Mouse (Mus musculus) CD4-positive helper T cell, adult 2 months (primary cell): ENCODE data around the gene Col6a5.

Experiments used
- DNase-seq: peaks from one replicate; pipeline ENCODE4 v3.0.0-alpha.2; 2012; ENCODE audit warnings: low read depth, missing footprints, low spot score

Gene Col6a5

GRCm38 (mm10) chr9:105960533-105960932 is at the start of gene Col6a5:
Gene Col6a5 (minus strand): TSS chr9:105960643.
- no peak for DNase-seq

DNA sequence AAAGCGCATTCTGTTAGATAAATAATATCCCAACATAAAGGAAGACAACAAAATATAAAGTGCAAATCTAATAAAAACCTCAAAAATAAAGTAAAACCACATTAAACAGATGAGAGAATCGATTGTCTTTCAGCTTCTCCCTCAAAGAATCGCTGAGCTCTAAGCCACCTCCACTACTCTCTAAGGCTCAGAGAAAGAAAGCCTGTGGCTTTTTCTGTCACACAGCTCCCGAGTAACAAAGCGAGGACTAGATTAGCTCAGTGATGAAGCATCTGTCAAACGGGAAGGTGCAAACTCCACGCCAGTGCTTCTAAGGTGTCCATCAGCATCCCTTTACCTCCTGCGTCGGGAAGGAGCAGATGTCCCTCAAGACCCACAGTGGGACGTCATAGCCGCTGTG is 37.5 kb upstream of the Col6a5 start:
- DNase-seq = no peak

DNA sequence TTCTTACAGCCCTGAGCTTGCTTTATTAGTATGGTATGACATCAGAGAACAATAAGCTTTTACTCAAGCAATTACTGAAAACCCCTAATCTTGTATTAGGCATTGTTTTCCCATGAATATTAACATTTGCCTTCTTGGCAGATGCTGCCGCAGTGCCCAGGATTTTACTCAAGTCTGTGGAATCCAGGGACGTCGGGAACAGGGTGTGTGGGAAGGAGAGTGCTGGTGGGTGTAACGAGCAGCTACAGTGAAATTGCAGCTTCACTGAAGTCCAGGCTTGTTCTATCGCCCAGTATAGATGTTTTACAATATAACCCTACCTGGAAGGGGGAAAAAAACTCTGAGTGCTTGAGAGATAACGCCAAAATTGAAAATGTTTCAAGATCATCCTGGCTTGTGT is 32.0 kb upstream of the Col6a5 start:
- DNase-seq = no peak

DNA sequence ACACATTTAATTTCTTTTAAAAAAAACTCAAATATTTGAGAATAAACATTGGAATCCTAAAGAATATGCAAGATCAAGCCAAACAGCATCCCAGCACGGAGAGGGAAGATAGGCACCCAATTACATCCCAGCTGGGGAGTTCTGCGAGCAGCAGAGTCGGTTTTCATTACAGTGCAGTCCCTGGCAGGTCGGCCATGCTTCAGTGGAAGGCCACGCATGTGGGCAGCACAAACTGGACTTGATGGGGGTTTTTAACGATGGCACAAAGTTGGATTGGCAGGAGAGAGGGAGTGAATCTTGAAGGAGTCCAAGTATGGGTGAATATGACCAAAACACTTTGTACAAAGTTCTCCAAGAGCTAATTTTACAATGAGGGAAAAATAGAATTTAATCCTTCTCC is 29.7 kb upstream of the Col6a5 start:
- no peak for DNase-seq

GRCm38 (mm10) chr9:105989468-105989867 is 29.0 kb upstream of the Col6a5 start:
- no peak for DNase-seq

GRCm38 (mm10) chr9:105988096-105988495 is 27.7 kb upstream of the Col6a5 start:
- DNase-seq = no peak

DNA sequence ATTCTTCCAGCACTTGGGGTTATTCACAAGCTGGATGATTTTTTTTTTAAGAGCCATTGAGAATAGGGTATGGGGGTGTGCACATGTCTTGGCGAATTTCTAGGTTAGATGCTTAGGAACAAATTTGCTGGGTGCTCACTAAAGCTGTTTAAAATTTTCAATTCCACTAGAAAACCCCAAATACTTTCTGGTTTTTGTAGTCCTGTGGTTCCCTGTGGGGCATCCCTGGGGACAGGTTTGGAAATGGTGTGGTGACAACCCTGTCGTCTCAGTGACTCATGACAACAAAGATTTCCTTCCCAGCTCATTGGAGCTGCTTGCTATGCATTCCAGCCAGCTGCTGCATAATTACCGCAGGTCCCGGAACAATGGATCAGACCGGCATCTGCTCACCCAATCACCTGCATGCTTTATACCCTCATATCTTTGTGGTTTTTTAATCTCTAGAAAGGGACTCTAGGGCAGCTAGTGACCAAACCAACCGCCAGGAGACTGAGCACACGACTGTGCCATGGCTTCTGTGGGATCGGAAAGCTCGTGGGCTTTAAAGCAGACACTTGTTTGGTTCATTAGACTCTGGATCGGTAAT is 24.6 kb upstream of the Col6a5 start:
- no peak for DNase-seq

DNA sequence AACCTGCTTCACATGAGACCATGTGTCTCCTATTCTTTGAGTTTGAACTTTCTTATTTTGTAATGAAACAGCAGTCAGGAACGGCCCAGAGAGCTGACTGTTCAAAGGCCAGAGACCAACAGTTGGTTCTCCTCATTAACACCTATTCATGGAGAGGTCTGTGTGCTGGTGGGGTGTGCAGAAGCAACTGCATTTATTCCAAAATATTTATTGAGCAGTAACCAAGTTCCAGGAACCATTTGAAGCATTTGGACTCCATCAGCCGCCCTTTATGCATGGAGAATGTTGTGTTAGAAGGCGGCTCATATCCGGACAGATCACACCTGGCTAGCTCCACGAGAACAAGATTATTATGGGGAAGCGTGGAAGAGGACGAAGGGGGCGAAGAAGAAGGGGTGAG is 18.0 kb upstream of the Col6a5 start:
- DNase-seq = no peak

- DNase-seq = no peak
These were observed 16.4 kb upstream of the Col6a5 start for GRCm38 (mm10) chr9:105976871-105977270.

DNA sequence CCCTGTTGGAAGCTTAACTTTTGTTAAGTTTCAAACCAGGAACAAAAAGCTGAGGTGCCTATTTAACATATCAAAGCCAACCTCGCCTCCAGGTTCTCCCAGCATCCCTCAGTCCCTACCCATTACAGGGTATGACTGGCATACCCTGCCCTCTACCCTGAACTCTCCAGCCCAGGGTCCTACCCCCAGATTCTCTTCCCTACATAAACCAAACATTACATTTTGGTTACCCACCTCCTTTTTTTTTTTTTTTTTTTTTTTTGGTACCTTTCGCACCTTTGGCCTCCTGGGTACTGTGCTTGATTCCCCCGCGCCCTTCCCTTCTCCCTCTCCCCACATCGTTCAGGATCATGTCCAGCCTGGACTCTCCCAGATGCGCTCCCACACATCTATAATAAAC is 15.9 kb upstream of the Col6a5 start:
- no peak for DNase-seq

- DNase-seq = no peak
These were observed 13.3 kb upstream of the Col6a5 start for GRCm38 (mm10) chr9:105973736-105974135.

GRCm38 (mm10) chr9:105972031-105972430 is 11.6 kb upstream of the Col6a5 start:
- no peak for DNase-seq

GRCm38 (mm10) chr9:105971351-105971894 is 11.0 kb upstream of the Col6a5 start:
- DNase-seq = no peak

DNA sequence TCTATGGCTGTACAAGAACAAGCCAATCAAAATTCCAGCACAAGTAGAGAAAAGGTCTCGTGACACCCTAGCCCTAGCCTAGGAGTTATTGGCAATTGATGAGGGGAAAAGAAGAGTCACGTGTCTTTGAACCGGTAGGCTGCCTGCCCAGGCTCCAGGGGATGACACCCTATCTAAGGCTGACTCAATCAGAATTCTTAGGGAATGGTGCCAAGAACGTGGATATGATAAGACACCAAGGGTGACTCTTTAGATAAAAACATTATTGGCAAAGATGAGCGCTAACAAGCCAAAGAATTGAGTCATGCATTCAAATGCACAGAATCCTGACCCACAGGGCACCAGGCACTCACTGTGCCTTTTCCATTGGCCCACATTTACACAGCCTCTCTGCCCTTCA is 10.5 kb upstream of the Col6a5 start:
- DNase-seq = no peak

DNA sequence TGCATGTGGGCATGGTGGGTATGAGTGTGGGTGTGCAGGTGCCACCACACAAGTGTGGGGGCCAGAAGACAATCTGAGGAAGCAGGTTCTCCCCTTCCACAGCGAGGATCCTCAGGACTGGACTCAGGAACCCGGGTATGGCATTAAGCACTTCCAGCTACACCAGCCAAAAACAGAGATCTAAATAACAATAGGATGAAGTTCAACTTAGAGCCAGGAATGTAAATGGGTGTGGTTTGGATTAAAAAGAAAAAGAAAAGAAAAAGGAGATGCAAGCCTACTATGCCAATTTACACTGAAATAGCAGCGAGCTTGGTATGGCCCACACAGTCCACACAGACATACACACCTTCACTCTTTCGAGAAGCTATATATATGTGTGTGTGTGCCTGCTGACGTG is 7.5 kb upstream of the Col6a5 start:
- DNase-seq = no peak

DNA sequence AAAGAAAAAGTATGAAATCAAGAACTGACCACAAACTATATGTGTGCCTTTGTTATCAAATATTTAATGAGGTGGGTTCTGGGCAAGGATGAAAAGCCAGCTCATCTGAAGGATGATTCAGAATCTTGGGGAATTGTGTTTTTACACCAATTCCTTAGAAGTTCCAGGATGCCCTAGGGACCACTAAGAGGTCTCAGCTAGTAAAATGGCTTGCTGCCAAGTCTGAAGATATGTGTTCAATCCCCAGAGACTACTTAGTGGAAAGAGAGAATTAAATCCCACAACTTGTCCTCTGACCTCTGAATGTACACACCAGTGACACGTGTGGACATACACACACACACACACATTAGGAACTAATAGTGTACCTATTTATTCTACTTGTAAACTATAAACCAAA is 1.3 kb downstream of the Col6a5 start:
- DNase-seq = no peak

DNA sequence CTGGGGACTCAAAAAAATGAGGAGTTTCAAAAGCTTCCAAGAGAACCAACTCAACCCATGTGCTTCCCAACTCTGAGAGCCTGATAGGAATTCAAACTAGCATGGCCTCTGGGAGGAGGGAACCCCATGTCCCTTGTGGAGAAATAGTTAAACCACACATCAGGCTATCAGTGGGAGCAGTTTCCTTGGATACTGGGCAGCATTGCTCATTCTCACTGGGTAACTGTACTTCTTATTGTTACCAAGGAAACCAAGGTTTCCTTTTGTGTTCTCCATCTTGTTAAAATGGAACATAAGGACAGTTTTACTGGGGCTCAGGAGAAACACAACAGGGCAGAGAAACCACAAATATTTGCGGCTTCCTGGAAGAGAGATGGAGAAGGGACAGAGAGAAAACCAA is 10.7 kb downstream of the Col6a5 start:
- no peak for DNase-seq

DNA sequence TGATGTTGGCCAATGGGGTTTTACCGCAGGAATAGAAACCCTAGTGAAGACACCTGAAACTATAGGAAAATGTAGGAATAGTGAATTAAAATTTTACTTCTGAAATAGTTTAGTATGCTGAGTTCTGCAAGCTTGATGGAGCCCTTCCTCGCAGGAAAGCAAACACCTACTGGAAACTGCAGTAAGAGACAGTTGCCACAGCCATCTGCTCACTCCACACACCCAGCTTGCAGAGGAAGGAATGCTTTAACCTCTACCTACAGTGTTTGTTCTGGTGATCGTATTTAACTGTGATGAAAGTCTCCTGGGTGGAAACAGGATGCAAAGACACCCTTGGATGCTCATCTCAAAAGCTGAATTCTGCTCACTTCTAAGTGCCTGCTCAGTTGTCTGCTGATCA is 12.9 kb downstream of the Col6a5 start:
- DNase-seq = no peak

DNA sequence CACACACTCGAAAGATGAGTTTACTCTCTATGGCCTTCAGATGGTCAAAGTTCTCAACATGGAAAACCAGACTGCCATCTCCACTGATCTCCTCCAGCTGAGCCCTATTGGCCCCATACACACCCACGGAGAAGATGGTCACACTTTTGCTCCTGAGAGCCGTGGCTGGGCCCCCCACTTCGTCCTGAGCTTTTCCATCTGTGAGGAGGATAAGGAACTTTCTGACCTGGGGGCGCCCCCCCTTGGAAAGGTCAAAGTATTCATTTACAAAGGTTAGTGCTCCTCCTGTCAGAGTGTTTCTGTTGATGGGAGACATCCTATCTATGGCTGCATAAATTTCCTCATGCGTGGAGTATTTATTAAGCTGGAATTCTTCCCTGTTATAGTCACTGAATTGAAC is 26.6 kb downstream of the Col6a5 start:
- DNase-seq = no peak

DNA sequence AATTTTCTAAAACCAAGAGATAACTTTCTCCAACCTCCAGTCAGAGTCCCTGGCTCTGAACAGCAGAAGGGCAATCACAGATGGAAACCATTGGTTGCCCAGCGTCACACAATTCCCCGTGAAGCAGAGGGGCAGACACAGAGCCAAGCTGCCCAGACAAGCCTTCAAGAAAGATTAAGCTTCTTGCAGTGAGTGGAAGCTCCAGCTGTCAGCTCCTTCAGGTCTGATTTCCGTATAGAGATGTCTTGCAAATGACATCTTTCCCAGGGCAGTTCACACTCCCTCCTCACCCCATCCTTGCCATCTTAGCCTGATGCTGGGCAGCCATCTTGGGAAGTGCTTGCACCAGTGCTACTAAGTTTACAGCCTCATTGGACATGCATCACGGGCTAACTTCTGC is 31.2 kb downstream of the Col6a5 start:
- DNase-seq = no peak

- no peak for DNase-seq
These were observed 31.9 kb downstream of the Col6a5 start for GRCm38 (mm10) chr9:105928406-105929071.

GRCm38 (mm10) chr9:105923659-105924058 is 36.8 kb downstream of the Col6a5 start:
- DNase-seq = no peak

DNA sequence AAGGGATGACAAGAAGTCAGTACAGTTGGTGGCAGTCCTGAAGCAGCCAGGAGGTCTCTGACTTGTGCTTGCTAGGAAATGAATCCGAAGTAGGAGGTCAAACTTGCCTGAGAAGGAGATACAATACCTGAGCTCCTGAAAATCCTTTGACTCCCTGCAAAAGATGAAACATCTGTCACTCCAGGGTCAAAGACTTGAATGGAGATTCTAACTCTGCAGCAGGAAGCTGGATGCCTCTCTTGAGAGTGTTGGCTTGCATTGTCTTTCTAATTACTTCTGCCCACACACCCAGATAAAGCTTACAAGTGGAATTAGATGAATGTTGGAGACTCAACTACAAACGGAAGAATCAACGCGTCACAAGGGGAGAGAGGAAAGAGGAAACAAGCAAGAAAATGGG is 45.3 kb downstream of the Col6a5 start:
- DNase-seq = no peak

DNA sequence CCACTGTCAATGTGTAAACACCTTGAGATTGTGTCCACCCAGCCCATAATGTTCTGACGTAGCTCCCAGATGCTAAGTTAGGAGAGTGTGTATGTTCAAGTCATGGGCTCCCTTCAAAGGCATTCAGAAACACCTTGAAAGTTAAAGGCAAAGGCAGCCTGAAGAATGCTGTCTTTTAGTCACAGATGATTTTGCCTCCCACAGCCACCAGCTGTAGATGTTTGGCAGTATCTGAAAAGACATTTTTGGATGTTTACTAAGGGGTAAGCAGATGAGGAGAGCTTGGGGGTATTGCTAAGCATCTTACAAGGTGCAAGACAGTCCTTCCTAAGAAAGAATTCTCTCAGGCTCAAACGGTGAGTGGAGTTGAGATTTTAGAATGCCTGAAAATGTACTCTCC is 50.3 kb downstream of the Col6a5 start:
- no peak for DNase-seq
